Mouse (Mus musculus): Measurements from ENCODE around the gene Vmn1r219.

GRCm38 (mm10) chr13:23133099-23133498 is 26.0 kb upstream of the Vmn1r219 start, which contains the start of gene Vmn1r218:
- TF ChIP-seq POLR2A (IDR thresholded peaks at IDR 0.05; ENCODE audit: borderline replicate concordance, control insufficient read depth, low read depth, low read length) (no peak), CTCF (IDR thresholded peaks at IDR 0.05; ENCODE audit: control insufficient read depth, insufficient read depth, low read length) (no peak)

All from bone marrow, adult 2 months (tissue).